Mouse (Mus musculus) stomach, embryonic 14.5 days (tissue): ENCODE measurements around the gene Ccnd2. TPM values are rescaled to one million over a fixed set of nuclear protein-coding genes. Genes with fewer than 3 reads are reported as not detected.

Experiments used
- ATAC-seq: fragments of 200-750 bp; cut with Nextera tagmentation; 2 replicates; pipeline ENCODE4 v1.8.0; 2017; ENCODE audit warnings: low read depth, moderate TSS enrichment; ENCODE audit not compliant: insufficient number of reproducible peaks, insufficient read depth, low FRiP score
- H3K27ac ChIP-seq: fragments of 300-500 bp; sonication (generic); 2 replicates; pipeline ENCODE4 v1.5.1; 2014; ENCODE audit warnings: mild to moderate bottlenecking, low read length, moderate library complexity, mixed read lengths
- H3K27me3 ChIP-seq: fragments of 300-500 bp; sonication (generic); 2 replicates; pipeline ENCODE4 v1.6.1; 2014; ENCODE audit warnings: low read length, control low read depth, mixed read lengths; ENCODE audit not compliant: control insufficient read depth, insufficient read depth
- H3K36me3 ChIP-seq: fragments of 300-500 bp; sonication (generic); 2 replicates; pipeline ENCODE4 v1.6.1; 2014; ENCODE audit warnings: mild to moderate bottlenecking, control low read depth, low read length, moderate library complexity, mixed read lengths; ENCODE audit not compliant: control insufficient read depth, insufficient read depth
- H3K4me1 ChIP-seq: fragments of 300-500 bp; sonication (generic); 2 replicates; pipeline ENCODE4 v1.6.1; 2014; ENCODE audit warnings: low read length, control low read depth, mixed read lengths; ENCODE audit not compliant: control insufficient read depth, insufficient read depth
- H3K4me2 ChIP-seq: fragments of 300-500 bp; sonication (generic); replicated peaks from 2 replicates; pipeline ENCODE4 v1.6.1; 2014; ENCODE audit warnings: low read depth, low read length, control low read depth
- H3K4me3 ChIP-seq: fragments of 300-500 bp; sonication (generic); 2 replicates; pipeline ENCODE4 v1.5.1; 2014; ENCODE audit warnings: low read depth, low read length, control low read depth
- H3K9ac ChIP-seq: fragments of 300-500 bp; sonication (generic); replicated peaks from 2 replicates; pipeline ENCODE4 v1.6.1; 2014; ENCODE audit warnings: low read depth, mild to moderate bottlenecking, control low read depth, low read length, moderate library complexity, mixed read lengths
- H3K9me3 ChIP-seq: fragments of 300-500 bp; sonication (generic); 2 replicates; pipeline ENCODE4 v1.6.1; 2016; ENCODE audit warnings: low read depth, low read length, control low read depth; ENCODE audit not compliant: control insufficient read depth
- WGBS: fragments of 180-500 bp; shearing (Covaris S2); extraction: QIAGEN DNeasy Blood & Tissue Kit; methylation state at CpG from one replicate; pipeline ENCODE4 v1.1.7; 2014; 5-methylcytosine and 5-hydroxymethylcytosine counted together
- polyA plus RNA-seq: library from polyadenylated mRNA; unstranded; fragments of >200 nt; fragmentation: Nextera tagmentation; extraction: Ambion mirVana; gene quantifications from 2 replicates; pipeline ENCODE4 v1.2.1, GENCODE M21; 2014

Ccnd2 gene
- polyA plus RNA-seq, 1 experiment from 2014 or later: 1,268 TPM

GRCm38 (mm10) chr6:127106726-127107125 is 45.3 kb downstream of the Ccnd2 start:
- H3K9ac ChIP-seq: no peak overlapping the region
- 53% methylated on average over 5 of the region's 5 CpGs for WGBS
- no peak for ATAC-seq

GRCm38 (mm10) chr6:127106189-127106588 is 45.8 kb downstream of the Ccnd2 start:
- H3K4me3 ChIP-seq: no peak overlapping the region
- no peak overlapping the region for H3K9ac ChIP-seq
- ATAC-seq: no peak
- H3K9me3 ChIP-seq: no peaks in the 10 kb centered on the region
- no peaks in the 10 kb centered on the region for H3K36me3 ChIP-seq
- H3K27me3 ChIP-seq: no peaks in the 10 kb centered on the region
- H3K27ac ChIP-seq: no peak overlapping the region
- WGBS: 61% methylated on average over 5 of the region's 5 CpGs
- H3K4me1 ChIP-seq: peaks cover 6% of the 10 kb centered on the region
- H3K4me2 ChIP-seq: no peak overlapping the region

More at GRCm38 (mm10) chr6:127106726-127107125, 45.3 kb downstream of the Ccnd2 start:
- Histone ChIP-seq H3K4me1 (peaks cover 6% of the 10 kb centered on the region), H3K4me2 (no peak overlapping the region), H3K27ac (no peak overlapping the region), H3K9me3 (no peaks in the 10 kb centered on the region), H3K4me3 (no peak overlapping the region), H3K27me3 (no peaks in the 10 kb centered on the region), H3K36me3 (no peaks in the 10 kb centered on the region)

- H3K9ac ChIP-seq: no peak overlapping the region
- H3K36me3 ChIP-seq: no peaks in the 10 kb centered on the region
- peaks cover 6% of the 10 kb centered on the region for H3K4me1 ChIP-seq
- no peaks in the 10 kb centered on the region for H3K27me3 ChIP-seq
- WGBS: 65% methylated on average over 6 of the region's 6 CpGs
- H3K27ac ChIP-seq: no peak overlapping the region
- H3K9me3 ChIP-seq: no peaks in the 10 kb centered on the region
- H3K4me2 ChIP-seq: no peak overlapping the region
- no peak for ATAC-seq
- H3K4me3 ChIP-seq: no peak overlapping the region
These were observed 46.9 kb downstream of the Ccnd2 start for GRCm38 (mm10) chr6:127105107-127105506.

- no peak for ATAC-seq
- 79% methylated on average over 7 of the region's 7 CpGs for WGBS
- no peak overlapping the region for H3K4me3 ChIP-seq
- no peaks in the 10 kb centered on the region for H3K9me3 ChIP-seq
- H3K27me3 ChIP-seq: no peaks in the 10 kb centered on the region
- H3K36me3 ChIP-seq: no peaks in the 10 kb centered on the region
- H3K4me1 ChIP-seq: peaks cover 6% of the 10 kb centered on the region
- H3K27ac ChIP-seq: no peak overlapping the region
- H3K4me2 ChIP-seq: no peak overlapping the region
- H3K9ac ChIP-seq: no peak overlapping the region
These were observed 47.5 kb downstream of the Ccnd2 start for GRCm38 (mm10) chr6:127104396-127105029.

GRCm38 (mm10) chr6:127103506-127104275 is 48.3 kb downstream of the Ccnd2 start:
- H3K27me3 ChIP-seq: no peaks in the 10 kb centered on the region
- no peaks in the 10 kb centered on the region for H3K36me3 ChIP-seq
- ATAC-seq: no peak
- no peak overlapping the region for H3K27ac ChIP-seq
- 87% methylated on average over 6 of the region's 6 CpGs for WGBS
- H3K4me1 ChIP-seq: peaks cover 2% of the 10 kb centered on the region
- H3K9me3 ChIP-seq: no peaks in the 10 kb centered on the region
- no peak overlapping the region for H3K4me3 ChIP-seq
- no peak overlapping the region for H3K9ac ChIP-seq
- no peak overlapping the region for H3K4me2 ChIP-seq

- no peak for ATAC-seq
- 62% methylated on average over 7 of the region's 7 CpGs for WGBS
These were observed 57.4 kb downstream of the Ccnd2 start for GRCm38 (mm10) chr6:127094565-127094964.

GRCm38 (mm10) chr6:127086739-127087138 is 65.3 kb downstream of the Ccnd2 start:
- H3K9ac ChIP-seq: no peak overlapping the region
- peaks cover 7% of the 10 kb centered on the region for H3K36me3 ChIP-seq
- no peaks in the 10 kb centered on the region for H3K27me3 ChIP-seq
- no peak overlapping the region for H3K4me2 ChIP-seq
- no peaks in the 10 kb centered on the region for H3K9me3 ChIP-seq
- H3K27ac ChIP-seq: no peak overlapping the region
- H3K4me1 ChIP-seq: no peaks in the 10 kb centered on the region
- WGBS: 66% methylated on average over 4 of the region's 4 CpGs
- ATAC-seq: no peak
- no peak overlapping the region for H3K4me3 ChIP-seq

More at GRCm38 (mm10) chr6:127094565-127094964, 57.4 kb downstream of the Ccnd2 start:
- no peak overlapping the region for H3K4me2 ChIP-seq
- no peak overlapping the region for H3K9ac ChIP-seq
- no peaks in the 10 kb centered on the region for H3K4me1 ChIP-seq
- no peak overlapping the region for H3K4me3 ChIP-seq
- no peaks in the 10 kb centered on the region for H3K27me3 ChIP-seq
- H3K36me3 ChIP-seq: peaks cover 11% of the 10 kb centered on the region
- no peak overlapping the region for H3K27ac ChIP-seq
- no peaks in the 10 kb centered on the region for H3K9me3 ChIP-seq

- Histone ChIP-seq H3K9me3 (no peaks in the 10 kb centered on the region), H3K27me3 (peaks cover 14% of the 10 kb centered on the region), H3K4me1 (peaks cover 4% of the 10 kb centered on the region; the same call in 1 of the 2 replicates), H3K36me3 (no peaks in the 10 kb centered on the region; the same call in 1 of the 2 replicates), H3K27ac (no peak overlapping the region), H3K4me2 (no peak overlapping the region), H3K9ac (no peak overlapping the region), H3K4me3 (no peak overlapping the region)
- 70% methylated on average over 6 of the region's 6 CpGs for WGBS
- no peak for ATAC-seq
These were observed 70.2 kb downstream of the Ccnd2 start for GRCm38 (mm10) chr6:127081820-127082219.
